Mouse (Mus musculus) cerebellum, postnatal 10 days (tissue): ENCODE data around the gene Slc43a2.

ENCODE experiments used
- DNase-seq, 2 experiments: peaks; one replicate each; pipeline ENCODE4 v3.0.0; 2021; ENCODE audit warnings: mixed read lengths in 2 of 2

Gene Slc43a2

DNA sequence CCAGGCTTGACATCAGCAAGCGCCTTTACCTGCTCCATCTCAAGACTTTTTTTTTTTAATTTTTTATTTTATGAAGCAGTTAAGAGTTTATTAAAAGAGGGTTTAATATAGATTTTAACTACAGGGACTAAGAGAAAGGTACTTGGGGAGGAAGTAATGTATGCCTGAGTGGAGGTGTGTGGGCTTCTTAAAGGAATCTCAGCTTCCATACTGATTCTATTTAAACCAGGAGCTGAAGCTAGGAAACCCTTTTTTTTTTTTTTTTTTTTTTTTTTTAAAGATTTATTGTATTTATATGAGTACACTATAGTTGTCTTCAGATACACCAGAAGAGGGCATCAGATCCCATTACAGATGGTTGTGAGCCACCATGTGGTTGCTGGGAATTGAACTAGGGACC is 83.3 kb downstream of the Slc43a2 start:
- no peak for DNase-seq

DNA sequence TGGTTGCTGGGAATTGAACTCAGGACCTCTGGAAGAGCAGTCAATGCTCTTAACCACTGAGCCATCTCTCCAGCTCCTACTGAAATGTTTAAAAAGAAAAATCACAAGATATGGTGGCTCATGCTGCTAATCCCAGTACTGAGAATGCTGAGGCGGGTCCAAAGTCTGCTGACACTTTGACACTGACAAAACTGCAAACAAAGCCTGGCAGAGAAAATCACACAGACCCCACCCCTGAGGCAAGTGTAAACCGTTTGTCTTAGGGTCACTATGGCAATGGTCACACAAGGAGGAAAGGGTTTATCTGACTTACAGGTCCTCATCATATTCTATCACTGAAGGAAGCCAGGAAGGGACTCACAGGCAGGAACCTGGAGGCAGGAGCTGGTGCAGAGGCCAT is 84.1 kb downstream of the Slc43a2 start:
- DNase-seq = no peak

GRCm38 (mm10) chr11:75619133-75619532 is 87.6 kb downstream of the Slc43a2 start:
- peak; percentile 25 to 47 for DNase-seq

DNA sequence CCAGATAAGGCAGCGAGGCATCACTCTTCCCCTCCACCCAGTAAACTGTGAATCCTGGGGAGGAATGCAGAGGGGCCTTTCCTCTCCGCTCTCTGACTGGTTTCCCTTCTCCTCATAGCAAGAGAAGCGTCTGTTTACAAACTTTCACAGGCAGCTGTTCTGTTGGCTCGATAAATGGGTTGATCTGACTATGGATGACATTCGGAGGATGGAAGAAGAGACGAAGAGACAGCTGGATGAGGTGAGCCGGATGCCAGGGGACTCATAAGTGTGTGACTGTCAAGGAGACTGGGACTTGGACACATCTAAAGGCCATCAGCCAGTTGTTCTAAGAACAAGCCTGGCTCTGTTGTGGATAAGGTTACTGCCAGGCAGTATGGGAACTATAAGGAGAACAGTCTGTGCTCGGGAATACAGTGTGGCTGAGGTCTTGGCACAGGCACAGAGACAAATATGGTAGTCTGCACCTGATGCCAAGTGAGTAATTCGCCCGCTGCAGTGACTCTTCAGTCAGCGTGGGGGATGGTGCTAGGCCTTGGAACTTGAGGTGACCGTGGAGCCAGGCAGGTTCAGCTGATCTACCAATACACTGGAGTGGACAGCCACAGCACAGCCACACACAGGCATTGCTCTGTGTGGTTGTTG is 88.8 kb downstream of the Slc43a2 start:
- peak; percentile 67 to 72 for DNase-seq

DNA sequence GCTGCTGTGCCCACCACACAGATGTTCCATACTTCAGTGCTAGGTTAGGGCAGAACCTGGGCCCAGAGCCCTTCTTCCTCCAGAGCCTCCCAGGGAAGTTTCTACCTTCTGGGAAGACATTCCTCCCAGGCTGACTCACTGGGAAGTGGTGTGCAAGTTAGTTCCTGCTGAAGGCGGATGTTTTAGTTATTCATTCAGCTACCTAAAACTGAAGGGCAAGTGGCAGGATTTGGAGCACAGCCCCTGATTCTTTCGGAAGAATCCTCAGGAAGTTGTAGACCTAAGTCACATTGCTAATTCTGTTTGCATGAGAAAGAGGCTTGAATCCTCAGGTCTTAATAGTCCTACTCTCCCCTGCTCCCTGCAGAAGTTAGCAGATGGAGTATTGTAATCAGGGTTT is 89.9 kb downstream of the Slc43a2 start:
- no peak for DNase-seq

- no peak for DNase-seq
Measured at GRCm38 (mm10) chr11:75622588-75623329, 91.3 kb downstream of the Slc43a2 start.

DNA sequence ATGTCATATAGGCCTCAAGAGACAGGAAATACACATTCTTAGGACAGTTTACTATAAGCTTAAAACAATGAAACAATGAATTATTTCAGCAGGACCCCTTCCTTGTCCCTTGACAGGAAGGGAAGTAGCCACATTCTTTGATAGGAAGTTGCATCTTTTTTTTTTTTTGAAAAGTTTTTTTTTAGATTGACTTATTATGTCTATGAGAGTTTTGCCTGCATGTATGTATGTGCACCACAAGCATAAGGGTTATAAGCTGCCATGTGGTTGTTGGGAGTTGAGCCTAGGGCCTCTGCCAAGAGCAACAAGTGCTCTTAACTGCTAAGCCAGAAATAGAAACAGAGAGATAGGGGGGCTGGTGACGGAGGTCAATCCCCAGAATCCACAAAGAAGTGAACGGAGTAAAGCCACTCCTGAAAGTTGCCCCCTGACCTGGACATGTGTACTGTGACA is 92.6 kb downstream of the Slc43a2 start:
- DNase-seq = no peak

- DNase-seq = no peak
Measured at GRCm38 (mm10) chr11:75625820-75626219, 94.3 kb downstream of the Slc43a2 start.
